Mouse (Mus musculus): ENCODE data around the gene Rgs8.

Rgs8 gene

DNA sequence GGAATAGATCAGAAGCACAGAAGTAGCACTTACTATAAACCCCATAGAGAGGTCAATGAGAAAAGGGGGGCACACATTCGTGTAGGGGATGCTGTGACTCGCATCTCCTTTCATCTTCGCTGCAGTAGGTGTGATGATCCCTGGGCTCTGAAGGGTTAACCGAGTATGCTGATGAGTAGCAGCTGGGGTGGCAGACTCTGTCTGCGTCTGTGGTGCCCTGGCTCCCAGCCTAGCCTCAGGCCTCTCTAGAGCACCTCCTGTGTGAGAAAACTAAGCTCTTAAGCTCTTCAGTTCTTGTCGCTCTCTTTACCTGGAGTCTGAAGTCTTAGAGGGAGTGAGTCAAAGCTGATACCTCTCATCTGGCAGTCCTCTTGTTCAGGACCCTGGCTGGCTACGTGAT lies 51.3 kb downstream of the Rgs8 start:
- no peak for DNase-seq (ENCODE audit: low spot score)

DNA sequence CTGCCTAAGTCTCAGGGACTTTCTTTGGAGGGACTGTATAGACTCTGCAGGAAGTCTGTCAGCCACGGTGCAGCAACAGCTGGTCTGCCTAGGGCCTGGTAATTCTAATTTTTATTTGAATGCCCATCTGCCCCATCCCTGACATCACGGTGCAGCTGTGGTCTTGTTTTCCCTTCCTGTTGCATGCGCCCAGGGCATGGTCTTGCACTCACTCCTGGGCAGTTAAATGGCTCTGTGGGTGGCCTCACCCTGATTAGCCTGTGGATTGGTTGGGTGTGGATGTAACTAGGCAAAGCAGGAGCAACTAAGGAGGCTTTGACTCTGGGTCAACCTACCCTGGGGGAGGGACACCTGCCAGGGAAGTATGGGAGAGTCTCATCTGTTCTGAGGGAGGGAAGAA lies 52.2 kb downstream of the Rgs8 start:
- DNase-seq (ENCODE audit: low spot score) = no peak

DNA sequence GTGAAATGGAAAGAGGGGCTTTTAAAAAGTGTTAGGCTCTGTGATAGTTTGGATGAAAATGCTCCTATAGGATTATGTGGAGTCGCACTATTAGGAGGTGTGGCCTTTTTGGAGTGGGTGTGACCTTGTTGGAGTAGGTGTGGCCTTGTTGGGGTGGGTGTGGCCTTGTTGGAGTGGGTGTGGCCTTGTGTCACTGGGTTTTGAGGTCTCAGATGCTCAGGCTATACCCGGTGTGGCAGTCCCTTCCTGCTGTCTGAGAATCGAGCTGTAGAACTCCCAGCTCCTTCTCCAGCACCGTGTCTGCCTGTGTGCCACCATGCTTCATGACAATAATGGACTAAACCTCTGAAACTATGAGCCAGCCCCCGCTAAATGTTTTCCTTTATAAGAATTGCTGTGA lies 55.8 kb downstream of the Rgs8 start:
- DNase-seq (ENCODE audit: low spot score) = no peak

DNA sequence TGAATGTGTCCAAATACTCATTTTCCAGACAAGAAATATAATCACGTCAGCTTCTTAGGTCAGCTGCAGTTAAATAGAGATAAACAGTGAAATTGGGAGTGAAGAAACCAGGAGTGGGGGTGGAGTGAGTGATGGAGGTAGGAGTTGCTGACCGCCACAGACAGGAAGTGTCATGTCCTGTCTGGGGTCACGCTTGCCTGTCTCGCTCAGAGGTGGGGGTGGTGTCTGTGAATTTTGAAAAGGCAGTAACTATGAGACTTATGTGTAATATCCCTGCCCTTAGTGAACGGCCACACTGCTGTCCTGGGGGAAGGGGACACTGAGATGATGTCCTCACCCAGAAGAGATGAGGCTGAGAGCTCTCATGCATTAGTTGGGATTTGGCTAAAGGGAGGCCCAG lies 56.6 kb downstream of the Rgs8 start:
- DNase-seq (ENCODE audit: low spot score) = no peak

DNA sequence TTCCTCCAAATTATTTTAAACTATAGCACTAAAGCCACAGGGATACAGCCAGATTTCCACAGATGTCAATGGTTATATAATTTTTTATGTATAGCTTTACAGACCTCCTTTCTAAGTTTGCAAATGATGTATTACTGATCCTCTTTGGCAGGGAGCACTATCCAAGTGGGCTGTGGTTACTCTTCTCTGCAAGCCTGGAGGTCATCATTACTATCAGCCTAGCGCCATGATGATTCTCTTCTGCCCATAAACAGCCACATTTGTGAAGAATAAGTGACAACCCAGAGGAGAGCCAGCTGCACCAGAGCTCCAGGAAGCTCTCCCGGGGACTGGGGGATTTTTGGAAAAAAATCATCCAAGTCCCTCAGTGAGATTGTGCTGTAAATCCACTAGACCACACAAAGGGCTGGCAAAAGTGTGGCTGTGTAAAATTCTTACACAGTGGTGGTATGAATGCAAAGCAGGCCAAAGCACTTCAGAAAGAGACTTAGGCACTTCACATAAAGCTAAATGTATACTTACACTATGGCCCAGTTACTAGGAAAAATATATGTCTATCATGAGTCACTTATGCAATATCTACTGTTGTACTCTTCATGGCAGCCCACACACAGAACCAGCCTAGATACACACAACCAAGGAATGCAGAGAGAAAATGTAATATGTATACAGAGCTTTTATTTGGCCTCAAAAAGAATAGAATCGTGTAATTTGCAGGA lies 58.9 kb downstream of the Rgs8 start:
- no peak for DNase-seq (ENCODE audit: low spot score)

DNA sequence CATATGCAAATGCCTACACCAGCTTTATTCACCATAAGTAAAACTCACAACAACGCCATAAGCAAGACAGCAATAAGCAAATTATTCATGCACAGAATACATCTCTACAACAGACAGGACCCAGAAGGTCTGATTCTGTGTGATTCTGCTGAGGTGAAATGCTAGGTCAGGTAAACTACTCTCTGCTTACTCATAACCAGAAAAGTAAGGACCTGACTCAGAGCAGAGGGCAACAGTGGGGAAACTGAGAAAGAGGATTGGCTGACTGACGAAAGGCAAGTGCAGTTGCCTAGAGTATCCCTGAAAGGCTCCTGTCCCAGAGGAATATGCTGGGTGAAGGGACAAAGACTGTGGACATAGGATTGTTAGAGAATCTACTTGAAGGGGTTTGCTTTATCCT lies 59.8 kb downstream of the Rgs8 start:
- DNase-seq (ENCODE audit: low spot score) = no peak

DNA sequence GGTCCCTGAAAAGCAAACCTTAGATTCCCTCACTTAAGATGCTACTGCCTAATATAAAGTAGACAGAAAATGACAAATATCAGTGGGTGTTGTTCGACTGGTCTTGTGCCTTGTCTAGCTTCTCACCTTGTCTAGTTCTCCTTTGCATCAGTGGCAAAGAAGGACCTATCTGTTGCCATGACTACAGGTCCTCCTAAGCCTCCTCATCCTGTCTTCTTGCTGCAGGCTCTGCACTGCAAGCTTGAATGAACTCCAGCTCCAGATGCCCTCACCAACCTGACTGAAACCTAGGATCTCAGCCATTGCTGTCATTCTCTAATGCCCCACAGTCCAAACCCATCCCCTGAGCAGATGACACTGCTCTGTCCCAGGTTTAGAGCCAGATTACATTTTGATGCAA lies 65.2 kb downstream of the Rgs8 start:
- DNase-seq (ENCODE audit: low spot score) = no peak

DNA sequence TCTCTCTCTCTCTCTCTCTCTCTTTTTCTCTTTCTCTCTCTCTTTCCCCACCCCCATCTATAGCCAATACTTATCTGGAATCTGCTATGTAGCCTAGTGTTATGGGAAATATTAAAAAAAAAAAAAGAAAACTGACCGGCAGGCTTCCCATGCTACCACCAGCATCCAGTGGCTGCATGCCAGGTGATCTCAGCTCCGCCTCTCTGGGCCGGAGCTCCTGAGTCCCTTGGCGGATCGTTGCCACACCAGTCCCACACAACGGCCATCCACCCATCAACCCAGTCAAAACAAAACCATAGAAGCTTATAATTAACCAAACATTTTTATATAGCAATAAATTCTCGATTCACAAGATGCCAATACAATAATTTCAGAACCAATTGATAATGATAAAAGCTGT lies 68.1 kb downstream of the Rgs8 start:
- no peak for DNase-seq (ENCODE audit: low spot score)

DNA sequence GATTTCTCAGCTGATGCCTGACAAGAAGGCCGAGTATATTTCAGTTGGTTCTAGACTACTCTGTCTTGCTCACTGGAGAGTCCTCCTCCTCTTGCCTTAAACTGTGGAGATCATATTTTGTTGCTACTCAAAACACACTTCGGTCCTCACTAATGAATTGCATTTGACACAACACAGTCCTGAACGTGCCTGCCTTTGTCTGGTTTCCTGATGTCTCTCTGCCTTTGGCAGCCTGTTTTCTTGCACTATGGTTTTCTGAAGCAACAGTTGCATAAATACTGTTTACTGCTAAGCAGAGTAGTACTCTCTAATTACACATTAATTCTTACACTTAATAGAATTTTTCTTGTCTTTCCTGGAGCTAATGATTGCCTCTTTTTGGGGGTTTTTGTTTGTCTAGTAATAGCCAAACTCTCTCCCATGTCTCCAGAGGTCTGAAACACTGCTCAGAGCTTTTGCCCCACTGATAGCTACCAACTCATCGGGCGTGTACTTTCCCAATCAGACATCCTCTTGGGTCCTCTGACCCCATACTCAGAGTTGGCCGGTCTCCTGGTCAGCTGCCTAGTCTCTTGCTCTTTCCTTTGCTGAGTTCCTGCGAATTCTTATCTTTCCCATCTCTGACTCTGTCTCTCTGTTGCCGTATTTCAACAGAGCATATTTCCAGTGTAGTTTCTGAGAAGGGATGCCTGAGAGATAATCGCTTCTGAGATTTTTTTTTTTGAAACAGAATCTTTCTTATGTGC lies 68.9 kb downstream of the Rgs8 start:
- no peak for DNase-seq (ENCODE audit: low spot score)

DNA sequence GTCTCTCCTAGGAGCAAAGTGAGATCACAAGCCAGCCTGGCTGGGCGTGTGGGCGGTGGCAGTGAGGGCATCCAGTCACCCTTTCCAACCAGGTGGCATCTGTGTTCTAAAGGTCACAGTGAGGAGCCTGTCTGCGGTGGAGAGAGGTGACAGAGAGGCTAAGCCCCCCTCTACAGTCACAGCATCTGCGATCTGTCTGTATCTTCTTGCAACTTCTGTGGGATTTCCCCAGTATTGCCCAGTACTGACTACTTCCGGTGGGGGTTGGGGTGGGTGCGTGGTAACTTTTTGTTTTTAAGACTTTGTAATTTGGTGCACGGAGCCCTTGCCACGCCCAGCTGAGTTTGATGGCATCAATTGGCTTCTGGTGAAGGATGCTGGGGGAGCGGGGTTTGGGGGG lies 70.6 kb downstream of the Rgs8 start:
- DNase-seq (ENCODE audit: low spot score) = no peak

DNA sequence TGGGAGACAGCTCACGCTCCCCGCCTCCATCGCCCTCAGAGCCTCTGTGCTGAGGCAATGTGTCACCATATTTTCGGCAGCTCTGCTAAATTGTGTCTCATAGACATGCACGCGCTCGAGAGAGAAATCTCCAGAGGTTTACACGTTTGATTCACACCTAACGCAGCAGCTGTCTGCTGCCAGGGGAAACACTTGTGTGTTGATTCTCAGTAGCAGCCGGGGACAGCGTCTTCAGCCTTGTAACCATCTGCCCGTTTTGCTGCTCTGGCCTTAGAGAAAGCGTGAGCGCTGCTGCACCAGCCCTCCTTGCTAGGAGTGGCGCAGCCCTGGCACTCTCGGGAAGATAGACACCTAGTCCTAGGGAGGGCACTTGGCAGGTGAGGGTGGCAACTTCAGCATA lies 73.8 kb downstream of the Rgs8 start:
- no peak for DNase-seq (ENCODE audit: low spot score)

DNA sequence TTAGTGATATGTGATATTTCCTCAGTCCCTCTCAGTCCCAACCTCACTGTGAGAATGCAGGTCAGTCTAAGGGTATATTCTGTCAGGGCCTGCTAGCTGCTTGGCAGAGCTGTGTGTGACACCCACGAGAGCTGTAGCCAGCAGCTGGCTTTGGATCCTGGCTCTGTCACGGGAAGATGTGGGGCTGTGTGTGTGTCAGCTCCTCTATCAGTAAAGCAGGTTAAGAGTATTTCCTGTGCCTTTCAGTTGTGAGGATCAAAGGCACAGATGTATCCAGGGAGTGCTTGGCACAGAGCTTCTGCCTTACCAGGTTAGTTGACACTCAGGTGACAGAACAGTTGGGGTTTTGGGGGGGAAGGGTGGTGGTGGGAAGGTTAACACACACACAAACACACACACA lies 77.0 kb downstream of the Rgs8 start:
- DNase-seq (ENCODE audit: low spot score) = no peak

DNA sequence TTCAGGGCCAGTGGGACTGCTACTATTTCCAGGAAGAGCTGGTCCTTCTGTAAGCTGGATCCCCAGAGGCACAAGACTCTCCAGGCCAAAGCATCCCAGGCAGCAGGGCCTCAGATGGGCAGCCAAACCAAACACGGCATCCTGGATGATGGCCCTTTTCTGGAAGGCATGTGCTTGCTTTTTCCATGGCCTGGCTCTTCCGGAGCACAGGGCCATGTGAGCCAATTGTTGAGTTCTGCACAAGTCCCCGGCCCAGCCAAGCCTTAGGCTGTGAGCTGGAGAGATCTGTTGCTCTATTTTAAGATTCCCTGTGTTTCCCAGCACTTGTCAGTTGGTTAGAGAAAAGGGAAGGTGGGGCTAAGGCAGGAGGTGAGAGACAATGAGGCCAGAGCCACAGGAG lies 77.8 kb downstream of the Rgs8 start:
- DNase-seq (ENCODE audit: low spot score) = no peak

DNA sequence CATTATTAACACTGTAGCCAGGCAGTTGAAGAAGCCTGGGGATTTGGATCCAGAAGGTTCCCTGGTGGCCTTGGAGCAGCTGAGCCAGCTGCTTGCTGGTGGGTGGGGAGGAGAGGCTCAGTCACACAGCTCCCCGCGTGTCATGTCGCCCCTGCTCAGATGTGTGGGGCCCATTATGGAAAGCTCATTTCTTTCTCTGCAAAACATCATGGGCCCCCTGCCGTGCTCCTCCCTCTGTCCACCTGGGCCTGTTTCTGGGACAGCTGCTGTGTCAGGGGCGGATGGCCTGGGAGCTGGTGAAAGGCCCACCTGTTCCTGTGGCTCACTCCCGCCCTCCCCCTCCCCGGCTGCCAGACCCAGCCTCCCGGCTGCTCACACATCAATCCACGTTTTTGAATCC lies 80.4 kb downstream of the Rgs8 start:
- DNase-seq (ENCODE audit: low spot score) = no peak

DNA sequence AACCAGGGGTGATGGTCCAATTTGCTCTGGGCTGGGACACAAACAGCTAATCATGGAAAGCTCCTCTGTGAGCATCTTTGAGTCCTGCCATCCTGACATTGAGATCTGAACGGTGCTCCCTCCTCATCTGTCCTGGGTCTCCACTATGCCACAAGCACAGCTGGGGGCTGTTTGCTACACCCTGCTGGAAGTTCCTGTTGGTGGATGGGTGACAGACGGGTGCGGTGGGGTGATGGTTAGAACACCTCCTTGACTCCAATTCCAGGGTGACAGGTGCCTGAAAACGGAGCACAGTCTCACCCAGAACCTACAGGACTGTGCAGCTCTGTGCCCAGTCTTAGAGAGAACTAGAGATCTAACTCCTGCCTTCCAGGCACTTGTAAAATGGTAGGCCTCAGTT lies 82.0 kb downstream of the Rgs8 start:
- no peak for DNase-seq (ENCODE audit: low spot score)

DNA sequence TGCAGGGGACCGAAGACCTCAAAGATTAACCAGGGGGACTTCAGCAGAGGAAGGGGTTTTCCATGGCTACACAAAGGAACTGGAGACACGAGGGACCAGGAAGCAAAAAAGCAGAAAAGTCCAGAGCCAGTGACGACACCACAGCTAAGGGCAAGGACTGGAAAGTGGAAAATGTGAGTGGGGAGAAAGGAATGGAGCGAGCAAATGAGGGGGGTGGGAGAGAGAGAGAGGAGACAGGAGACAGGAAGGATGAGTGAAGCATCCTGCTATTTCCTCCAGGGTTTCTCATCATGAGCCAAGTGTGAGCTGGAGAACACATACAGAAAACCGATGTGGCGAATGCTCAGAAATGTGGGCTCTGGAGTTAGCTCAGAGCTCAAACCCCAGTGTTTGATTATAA lies 83.3 kb downstream of the Rgs8 start:
- no peak for DNase-seq (ENCODE audit: low spot score)

DNA sequence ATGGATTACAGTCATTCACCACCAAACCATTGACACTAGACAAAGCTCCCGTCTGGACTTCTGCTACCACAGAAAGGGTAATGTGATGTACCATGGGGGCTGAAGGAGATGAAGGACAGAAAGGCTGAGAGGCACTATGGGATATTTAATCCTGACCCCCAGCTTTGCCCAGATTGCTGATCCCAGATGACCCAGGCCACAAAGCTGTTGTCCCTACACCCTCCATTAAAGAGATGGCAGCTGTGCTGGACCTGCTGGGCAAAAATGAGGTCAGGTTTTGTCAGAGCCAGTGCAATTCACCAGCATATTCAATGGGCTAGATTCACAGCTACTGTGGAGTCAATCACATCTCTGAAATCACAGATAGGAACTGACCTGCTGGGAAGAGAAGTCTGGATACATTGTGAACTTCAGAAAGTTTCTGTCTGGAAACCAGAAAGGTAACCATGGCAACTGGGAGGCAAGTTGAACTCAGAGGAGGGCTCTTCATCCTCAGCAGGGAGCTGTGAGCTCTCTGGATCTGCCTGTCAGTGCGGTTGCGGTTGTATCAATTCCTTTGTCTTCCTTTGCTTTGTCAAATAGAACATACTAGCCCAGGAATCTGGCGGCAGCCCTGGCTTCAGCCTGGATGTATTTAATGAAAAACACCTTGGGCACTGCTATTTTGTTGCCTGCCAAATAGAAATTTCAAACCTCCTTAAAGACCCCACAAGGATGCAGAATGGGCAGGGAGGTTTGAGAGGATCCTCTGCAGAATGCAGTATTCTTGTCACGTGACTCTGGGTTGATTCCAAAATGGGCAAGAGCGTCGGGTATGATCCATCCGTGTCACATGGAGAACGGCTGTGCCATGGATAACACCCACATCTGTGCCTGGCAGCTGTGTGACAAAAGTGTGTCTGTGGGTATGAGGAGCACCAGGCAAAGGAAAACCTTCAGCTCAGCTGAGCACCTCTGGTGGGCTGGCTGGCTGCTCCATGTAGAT lies 84.6 kb downstream of the Rgs8 start:
- DNase-seq (ENCODE audit: low spot score) = no peak

DNA sequence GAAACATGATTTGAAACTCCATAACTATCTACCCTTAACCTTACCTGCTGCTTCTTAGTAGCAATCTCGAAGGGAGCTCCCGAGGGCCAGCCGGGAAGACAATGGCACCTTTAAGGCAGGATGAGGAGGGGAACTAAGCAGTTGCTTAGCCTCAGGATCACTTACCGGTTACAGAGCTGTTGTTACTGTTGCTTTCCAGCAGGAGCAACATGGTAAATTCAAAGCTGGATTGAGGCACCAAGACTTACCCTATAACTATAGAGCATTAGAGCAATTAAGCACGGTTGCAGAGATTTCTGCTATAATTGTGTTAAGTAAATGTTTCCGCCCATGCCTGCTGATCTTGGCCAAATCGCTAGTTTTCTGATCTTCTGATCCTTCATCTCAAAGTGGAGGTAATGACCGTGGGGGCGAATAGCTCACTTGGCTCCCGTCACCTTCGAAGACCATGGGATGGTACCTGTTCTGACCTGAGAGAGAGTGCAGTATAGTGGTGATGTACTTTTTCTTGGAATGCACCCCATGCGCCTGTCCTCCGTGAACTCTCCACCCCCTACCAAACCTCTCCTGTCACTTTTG lies 86.7 kb downstream of the Rgs8 start:
- DNase-seq (ENCODE audit: low spot score) = no peak

DNA sequence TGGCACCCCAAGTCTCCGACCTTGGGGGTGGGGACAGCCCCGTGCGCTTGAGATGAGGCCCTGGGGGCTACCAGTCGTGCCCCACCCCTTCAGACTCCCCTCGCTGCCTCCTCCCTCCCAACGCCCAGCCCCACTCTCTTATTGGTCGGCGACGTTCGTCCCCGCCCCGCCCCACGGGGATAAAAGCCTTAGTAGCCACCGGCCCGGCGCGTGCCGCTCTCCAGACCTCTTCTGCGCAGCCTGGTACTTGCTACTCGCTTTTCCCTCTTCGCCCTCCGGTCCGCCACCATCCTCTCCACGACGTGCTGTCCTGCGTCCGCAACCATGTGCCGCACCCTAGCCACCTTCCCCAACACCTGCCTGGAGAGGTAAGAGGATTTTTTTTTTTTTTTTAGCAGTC lies 87.3 kb downstream of the Rgs8 start, which contains the start of gene Rgs16:
Rgs16 (plus strand) TSS at position 205 of the 400 bp plus-strand sequence.
- peak; percentile 67 for DNase-seq (ENCODE audit: low spot score)

DNA sequence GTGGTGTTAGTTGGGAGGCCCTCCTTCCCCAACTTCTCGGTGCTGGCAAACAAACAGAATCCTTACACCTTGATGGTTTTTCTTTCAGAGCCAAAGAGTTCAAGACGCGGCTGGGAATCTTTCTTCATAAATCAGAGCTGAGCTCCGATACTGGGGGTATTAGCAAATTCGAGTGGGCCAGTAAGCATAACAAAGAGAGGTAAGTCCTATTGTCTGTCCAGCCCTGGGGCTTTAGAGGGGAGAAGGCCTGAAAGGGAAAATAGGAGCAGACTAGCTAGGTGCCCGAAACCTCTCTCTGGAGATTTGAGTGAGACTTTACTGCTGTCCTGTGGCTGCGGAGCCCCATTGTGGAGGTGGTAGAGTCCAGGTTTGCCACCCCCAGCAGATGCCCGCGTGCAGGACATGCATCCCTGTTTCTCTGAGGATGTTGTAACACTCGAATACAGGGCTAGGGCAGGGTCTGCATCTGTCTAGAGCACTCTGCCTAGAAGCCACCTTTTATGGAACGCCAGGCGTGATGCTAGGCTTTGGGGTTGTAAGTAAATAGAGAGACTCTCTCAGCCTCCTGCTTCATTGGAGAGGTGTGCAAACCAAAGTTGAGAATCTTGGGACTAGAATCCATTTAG lies 88.1 kb downstream of the Rgs8 start:
- DNase-seq (ENCODE audit: low spot score) = no peak

DNA sequence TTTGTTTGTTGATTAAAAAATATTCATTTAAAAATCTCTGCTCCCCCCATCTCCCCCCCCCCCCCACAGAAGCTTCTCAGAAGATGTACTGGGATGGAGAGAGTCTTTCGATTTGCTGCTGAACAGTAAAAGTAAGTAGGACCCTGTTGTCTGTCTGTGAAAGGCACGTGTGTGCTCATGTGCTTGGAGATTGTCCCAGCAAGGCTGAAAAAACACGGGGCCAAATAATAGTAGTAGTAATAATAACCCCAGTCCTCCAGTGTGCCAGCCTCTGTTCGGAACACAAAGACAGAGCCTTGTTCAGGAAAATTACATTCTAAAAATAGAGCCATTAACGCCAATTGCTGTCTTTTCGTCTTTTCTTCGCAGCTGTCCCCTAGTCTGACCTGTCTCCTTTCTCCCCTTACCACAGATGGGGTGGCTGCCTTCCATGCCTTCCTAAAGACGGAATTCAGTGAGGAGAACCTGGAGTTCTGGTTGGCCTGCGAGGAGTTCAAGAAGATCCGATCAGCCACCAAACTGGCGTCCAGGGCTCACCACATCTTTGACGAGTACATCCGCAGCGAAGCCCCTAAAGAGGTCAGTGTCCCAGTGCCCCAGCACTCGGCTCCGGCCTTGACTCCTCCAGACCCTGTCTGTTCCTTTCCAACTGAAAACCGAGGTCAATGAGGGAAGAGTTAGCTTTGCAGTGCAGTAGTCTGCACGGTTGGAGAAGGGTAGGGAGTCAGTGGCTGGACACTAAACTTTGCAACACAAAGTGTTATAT lies 88.9 kb downstream of the Rgs8 start:
- no peak for DNase-seq (ENCODE audit: low spot score)

All from yolk sac, embryonic 10.5 days (tissue).